Mouse (Mus musculus): Measurements from ENCODE around the gene Rgma. TPM values are rescaled to one million over a fixed set of nuclear protein-coding genes. Genes with fewer than 3 reads are reported as not detected.

The Rgma gene
- total RNA-seq (2021): 10 to 100 TPM; 50.7 to 62.6 TPM

DNA sequence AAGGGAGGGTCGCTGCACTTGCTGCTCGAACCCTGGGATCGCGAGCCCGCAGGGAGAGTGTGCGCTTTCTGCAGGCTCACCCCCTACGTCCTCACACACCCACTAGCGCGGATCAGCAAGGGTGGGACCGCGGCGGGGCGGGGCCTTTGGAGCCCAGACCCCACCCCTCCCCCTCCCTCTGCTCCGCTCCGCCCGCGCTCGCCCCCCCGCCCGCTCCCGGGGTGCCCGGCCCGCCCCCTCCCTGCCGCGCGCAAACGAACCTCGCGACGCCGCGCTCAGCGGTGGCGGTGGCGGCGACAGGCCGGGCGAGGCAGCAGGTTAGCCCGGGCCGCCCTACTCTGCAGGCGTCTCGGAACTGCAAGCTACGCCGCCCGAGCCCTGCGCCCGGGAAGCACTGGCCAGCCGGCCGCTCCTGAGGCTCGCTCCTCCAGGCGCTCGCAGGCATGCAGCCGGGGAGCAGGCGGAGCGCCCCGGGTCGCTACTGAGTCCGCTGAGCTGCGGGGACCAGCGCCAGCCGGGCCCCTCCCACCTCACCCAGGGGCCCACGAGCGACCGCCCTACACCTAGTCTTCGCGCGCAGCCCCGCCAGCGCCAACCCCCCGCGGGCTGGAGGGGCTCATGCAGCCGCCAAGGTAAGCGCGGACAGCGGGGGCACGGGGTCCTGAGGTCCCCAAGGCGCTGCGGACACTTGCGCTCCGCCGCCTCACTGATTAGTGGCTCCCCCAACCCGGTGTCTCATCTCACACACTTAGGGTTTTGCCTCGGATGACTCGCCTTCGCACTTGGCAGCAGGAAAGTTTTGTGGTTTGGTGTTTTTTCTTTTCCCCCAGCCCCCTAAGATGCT, at the start of gene Rgma:
Rgma (plus strand) TSS at position 253 of the 844 bp plus-strand sequence.
- no peak for DNase-seq (ENCODE audit: extremely low spot score in 1 of 2, low spot score in 1 of 2)

DNA sequence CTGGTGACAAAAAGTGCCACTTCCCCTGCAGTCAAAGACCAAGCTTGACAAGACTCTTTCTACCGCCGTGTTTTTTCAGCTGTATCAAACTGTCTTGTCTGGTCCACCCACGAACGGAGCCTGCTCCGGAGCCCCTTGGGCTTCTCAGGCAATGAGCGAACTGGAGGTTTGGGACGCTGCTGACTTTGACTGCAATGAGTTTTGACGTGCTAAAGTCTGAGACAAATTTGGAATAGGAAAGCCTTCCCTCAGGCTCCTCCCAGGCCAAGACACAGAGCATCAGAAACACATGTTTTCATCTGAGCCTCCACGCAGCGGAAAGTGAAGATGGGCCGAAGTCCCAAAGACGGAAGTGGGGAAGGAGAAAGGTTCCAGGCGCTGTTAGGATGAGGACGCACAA, 49.1 kb upstream of the Rgma start:
- no peak for DNase-seq (ENCODE audit: extremely low spot score in 1 of 2, low spot score in 1 of 2)

DNA sequence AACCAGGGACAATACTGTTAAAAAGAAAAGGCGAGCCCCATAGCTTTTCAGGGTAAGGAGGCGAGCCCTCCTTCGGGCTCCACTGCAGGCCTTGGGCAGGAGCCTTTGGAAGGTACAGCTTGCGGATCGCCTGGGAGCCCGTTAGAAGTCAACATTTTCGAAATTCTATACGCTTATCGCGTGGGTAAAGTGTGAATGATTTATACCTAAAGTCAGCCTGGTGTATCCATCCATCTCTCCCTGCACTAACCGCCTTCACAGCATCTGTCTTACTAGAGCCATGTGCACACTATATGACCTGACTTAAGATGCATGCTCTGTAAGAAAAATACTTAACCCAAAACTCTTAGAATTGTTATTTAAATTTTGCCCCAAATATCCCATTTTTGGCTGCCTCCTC, 48.6 kb upstream of the Rgma start:
- DNase-seq (ENCODE audit: extremely low spot score in 1 of 2, low spot score in 1 of 2): no peak

GRCm38 (mm10) chr7:73327193-73327592, 48.1 kb upstream of the Rgma start:
- DNase-seq (ENCODE audit: extremely low spot score in 1 of 2, low spot score in 1 of 2): no peak

DNA sequence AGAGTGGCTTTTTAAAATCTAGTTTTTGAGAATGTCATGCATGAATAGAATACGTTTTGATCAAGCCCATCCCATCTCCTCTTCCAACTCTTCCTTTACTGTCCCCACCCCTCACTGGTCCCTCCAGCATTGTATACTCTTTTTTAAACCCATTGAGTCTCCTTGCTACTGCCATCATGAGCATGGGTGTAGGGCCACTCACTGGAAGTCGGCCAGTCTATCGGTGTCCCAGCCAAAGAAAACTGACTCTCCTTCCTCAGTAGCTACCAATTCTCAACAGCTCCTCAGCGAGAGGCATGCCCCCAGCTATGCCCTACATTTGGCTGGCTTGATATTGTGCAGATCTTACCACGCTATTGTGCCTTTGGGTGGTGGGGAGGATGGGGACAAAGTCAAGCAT, 47.7 kb upstream of the Rgma start:
- no peak for DNase-seq (ENCODE audit: extremely low spot score in 1 of 2, low spot score in 1 of 2)

- no peak for DNase-seq (ENCODE audit: extremely low spot score in 1 of 2, low spot score in 1 of 2)
Observed at GRCm38 (mm10) chr7:73328653-73329207, 46.6 kb upstream of the Rgma start.

DNA sequence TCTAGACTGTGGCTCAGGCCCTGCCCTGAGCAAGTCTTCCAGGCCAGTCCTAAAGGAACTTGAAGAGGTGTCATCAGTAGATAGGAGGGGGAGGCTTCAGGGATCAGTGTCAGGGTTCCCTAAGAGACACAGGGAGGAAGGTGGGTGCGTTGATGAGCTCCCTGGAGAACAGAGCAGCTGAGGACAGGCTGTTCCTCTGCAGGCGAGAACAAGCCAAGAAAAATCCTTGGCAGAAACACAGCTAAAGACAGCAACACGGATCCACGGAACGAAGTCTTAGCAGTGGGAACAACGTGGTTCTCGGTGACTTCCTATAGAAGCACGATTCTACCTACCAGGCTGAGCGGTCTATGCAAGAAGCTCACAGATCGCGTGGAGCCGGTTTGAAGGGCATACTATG, 44.6 kb upstream of the Rgma start:
- DNase-seq (ENCODE audit: extremely low spot score in 1 of 2, low spot score in 1 of 2): no peak

GRCm38 (mm10) chr7:73331645-73332044, 43.7 kb upstream of the Rgma start:
- DNase-seq (ENCODE audit: extremely low spot score in 1 of 2, low spot score in 1 of 2): no peak

- DNase-seq (ENCODE audit: extremely low spot score in 1 of 2, low spot score in 1 of 2): no peak
Observed at GRCm38 (mm10) chr7:73333398-73333988, 41.8 kb upstream of the Rgma start.

GRCm38 (mm10) chr7:73334883-73335282, 40.4 kb upstream of the Rgma start:
- DNase-seq (ENCODE audit: extremely low spot score in 1 of 2, low spot score in 1 of 2): no peak

GRCm38 (mm10) chr7:73336380-73336779, 38.9 kb upstream of the Rgma start:
- DNase-seq (ENCODE audit: extremely low spot score in 1 of 2, low spot score in 1 of 2): no peak

DNA sequence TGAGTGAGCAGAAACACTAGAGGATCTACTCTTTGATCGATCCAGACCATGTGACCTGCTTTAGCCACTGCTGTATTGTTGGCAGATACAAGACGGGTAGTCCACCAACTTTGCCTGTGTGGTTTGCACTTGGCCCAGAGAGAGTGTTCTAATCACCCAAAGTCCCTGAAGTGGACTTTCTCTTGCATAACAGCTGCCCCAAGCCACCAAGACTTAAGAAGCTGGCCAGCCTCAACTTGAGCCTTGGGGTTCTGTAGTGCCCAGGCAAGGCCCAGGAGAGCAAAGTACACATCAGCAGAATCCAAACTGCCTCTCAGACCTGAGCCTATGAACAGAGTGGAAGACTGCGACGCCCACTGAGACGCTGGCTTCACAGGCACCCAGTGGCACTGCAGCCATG, 37.0 kb upstream of the Rgma start:
- DNase-seq (ENCODE audit: extremely low spot score in 1 of 2, low spot score in 1 of 2): no peak

DNA sequence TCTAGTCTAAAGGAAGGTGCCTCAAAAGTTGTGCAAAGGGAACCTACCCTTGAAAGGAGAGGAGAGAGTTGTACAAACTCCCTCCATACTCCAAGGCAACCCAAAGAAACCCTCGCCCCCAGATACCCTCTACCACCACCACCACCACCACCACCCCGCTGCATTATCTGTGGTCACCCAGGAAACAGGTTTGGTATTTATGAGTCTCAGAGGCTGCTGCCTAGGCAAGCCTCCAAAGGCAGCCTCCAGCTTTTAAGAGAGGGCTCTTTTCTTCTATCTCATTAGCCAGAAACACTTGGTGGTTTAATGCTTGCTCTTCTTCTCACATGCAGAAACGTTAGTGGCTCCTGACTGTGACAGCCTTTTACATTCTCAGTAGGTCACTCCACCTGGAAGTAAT, 31.5 kb upstream of the Rgma start:
- no peak for DNase-seq (ENCODE audit: extremely low spot score in 1 of 2, low spot score in 1 of 2)

- no peak for DNase-seq (ENCODE audit: extremely low spot score in 1 of 2, low spot score in 1 of 2)
Observed at GRCm38 (mm10) chr7:73348585-73349124, 26.7 kb upstream of the Rgma start.

DNA sequence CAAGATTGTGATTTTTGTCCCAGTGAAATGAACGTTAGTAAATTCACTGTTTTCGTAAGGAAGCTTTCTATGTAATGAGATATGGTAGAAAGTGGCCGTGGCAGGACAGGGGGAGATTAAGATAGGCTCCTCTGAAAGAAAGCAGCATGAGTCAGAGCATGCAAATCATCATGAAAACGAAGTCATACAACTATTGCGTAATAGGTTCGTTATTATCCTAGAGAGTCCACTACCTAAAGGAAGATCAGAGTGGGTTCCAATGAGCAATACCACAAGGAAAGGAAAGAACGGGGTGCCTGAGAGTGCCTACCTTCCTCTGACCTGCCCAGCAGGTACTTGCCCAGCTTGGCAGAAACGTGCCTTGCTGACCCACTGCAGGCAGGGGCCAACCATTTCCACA, 26.2 kb upstream of the Rgma start:
- DNase-seq (ENCODE audit: extremely low spot score in 1 of 2, low spot score in 1 of 2): no peak

- no peak for DNase-seq (ENCODE audit: extremely low spot score in 1 of 2, low spot score in 1 of 2)
Observed at GRCm38 (mm10) chr7:73355229-73355628, 20.1 kb upstream of the Rgma start.

DNA sequence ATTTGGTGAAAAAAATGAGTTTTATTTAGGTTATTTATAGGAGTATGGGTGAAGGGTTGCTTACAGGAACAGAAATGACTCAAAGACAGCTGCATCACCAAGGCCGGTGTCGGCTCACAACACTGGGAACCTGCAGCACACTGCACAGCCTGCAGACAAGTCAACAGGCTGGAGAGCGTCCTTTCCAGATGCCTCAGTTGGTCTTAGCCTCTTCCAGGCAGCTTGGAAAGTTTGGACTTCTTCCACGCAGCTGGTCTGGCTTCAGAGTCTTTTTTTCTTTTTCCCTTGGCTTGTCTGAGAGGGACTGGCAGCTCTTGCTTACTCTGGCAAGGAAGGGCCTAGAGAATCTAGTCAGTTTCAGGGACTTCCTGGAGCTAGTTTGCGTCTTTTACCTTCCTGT, 18.4 kb upstream of the Rgma start:
- DNase-seq (ENCODE audit: extremely low spot score in 1 of 2, low spot score in 1 of 2): no peak

DNA sequence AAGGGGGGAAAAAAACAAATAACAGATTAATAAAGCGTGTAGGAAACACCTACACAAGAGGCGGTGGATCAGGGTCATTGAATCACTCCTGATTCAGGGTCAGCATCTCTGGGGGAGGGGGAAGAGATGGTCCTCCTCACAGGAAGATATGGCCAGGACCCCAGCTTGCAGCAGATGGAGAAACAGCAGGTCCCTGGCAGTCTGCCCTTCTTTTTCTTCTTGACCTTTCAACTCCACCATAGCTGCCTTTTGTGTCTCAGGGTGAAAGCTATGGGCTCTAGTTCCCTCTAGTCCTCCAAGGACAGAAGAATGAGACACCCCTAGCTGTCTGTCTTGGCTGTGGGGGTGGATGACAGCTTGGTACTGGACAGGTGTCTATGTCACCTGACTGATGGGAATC, 17.7 kb upstream of the Rgma start:
- DNase-seq (ENCODE audit: extremely low spot score in 1 of 2, low spot score in 1 of 2): no peak

DNA sequence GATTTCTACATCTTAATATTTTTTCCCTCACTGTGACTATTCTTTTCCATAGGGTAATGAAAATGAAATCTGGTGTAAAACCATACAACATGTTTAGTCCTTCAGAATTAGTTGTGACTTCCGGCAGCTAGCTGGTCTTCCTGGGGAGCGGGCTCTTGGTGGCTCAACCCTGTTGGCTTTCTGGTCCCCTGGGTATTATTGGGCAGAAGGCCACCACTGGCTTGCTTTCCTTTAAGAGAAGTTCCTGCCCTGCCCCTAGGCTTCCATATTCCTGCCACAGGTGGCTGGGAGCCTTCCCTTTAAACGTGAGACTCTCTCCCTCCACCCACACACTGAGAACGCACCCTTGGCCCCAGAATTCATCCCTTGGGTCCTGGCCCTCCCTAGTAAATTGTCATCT, 9.8 kb upstream of the Rgma start:
- DNase-seq (ENCODE audit: extremely low spot score in 1 of 2, low spot score in 1 of 2): no peak

GRCm38 (mm10) chr7:73365965-73366364, 9.3 kb upstream of the Rgma start:
- no peak for DNase-seq (ENCODE audit: extremely low spot score in 1 of 2, low spot score in 1 of 2)

DNA sequence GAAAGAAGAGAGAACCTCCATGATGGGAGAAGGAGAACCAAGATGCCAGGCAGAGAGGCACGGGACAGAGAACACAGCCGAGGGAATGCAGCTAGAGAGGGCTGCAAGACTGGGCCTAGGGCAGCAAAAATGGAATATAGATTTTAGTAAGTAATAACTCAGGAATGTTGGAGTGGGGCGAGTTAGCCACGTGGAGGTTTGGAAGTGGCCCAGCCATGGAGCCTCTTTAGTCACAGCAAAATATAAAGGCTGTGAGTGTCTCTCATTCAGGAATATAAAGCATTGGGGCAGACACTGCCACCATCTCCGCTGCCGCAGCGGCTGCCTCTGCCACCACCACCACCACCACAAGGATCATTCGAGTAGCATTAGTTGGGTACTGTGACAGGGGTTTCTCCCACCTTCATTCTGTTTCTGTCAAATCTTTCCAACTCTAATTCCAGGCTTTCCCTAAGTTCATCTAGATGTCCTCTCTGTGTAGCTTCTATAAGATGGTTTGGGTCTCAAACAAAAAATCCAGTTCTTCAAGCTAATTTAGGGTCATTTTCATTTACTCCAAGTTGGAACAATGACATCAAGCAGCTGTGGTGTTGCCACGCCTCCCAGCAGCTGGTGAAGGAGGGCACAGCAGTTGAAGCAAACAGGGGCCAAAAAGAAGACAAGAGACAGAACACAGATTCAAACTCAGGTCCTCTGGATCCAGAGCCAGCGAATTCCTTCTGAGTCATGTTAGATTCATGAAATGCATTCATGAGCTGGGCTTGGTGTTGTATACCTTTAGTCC, 7.4 kb upstream of the Rgma start:
- DNase-seq (ENCODE audit: extremely low spot score in 1 of 2, low spot score in 1 of 2): no peak

Measured in layer of hippocampus, postnatal 25 days (tissue).